Mouse (Mus musculus): ENCODE data around the gene 1700011L22Rik.

- no peak for TF ChIP-seq CTCF (IDR thresholded peaks at IDR 0.05; ENCODE audit: extremely low read depth, insufficient read depth, low read length)
- no peak for TF ChIP-seq POLR2A (IDR thresholded peaks at IDR 0.05; ENCODE audit: extremely low read depth, insufficient read depth, low read length)
These were observed at the start of gene 1700011L22Rik for GRCm38 (mm10) chr8:79248470-79248869.
